Mouse (Mus musculus): ENCODE data around the gene Gm21560.
"Not testable (repeated sequence)": the region's sequence is repeated elsewhere in the genome, so short reads cannot be mapped to it uniquely, and the experiment has no call there.

Gene Gm21560

DNA sequence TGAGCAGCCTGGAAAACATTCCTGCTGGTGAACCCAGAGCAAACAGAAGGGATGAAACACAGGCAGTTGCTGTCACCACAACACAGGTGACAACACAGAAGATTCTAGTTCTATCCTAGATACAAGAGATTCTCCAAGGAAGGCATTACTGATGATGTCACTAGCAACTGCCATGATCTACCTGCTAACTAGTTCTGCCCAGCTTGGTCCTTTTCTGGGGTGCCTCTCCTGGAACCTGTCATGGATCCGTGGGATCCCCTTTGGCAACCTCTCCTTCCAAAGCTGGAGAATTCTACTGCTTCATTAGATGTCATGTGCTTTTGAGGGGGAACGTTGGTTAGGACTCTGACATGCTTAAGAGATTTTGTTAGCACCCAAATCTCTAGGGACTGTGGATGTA, at the start of gene Gm21560:
Gene Gm21560 (minus strand): TSS at position 101 of the 400 bp plus-strand sequence.
- not testable (repeated sequence) for DNase-seq (ENCODE audit: low spot score)

- DNase-seq (ENCODE audit: low spot score), result not testable (repeated sequence)
These were observed 55.6 kb downstream of the Gm21560 start for GRCm38 (mm10) chr14:6163538-6163937.

GRCm38 (mm10) chr14:6161085-6161484, 58.0 kb downstream of the Gm21560 start:
- DNase-seq (ENCODE audit: low spot score), result not testable (repeated sequence)
